Mouse (Mus musculus) cortical plate, adult 2 months (tissue): ENCODE measurements around the gene Akap8.

ENCODE experiments used
- CTCF ChIP-seq: fragments of 200-500 bp; IDR thresholded peaks from 2 replicates; pipeline ENCODE4 v1.5.1; 2011; ENCODE audit warnings: mild to moderate bottlenecking, control low read depth, low read length; ENCODE audit not compliant: insufficient read depth; ENCODE audit errors: extremely low read depth
- POLR2A ChIP-seq: fragments of 200-500 bp; IDR thresholded peaks from 2 replicates; pipeline ENCODE4 v1.6.1; 2011; ENCODE audit warnings: mild to moderate bottlenecking, low read length, control low read depth; ENCODE audit not compliant: insufficient read depth; ENCODE audit errors: extremely low read depth

DNA sequence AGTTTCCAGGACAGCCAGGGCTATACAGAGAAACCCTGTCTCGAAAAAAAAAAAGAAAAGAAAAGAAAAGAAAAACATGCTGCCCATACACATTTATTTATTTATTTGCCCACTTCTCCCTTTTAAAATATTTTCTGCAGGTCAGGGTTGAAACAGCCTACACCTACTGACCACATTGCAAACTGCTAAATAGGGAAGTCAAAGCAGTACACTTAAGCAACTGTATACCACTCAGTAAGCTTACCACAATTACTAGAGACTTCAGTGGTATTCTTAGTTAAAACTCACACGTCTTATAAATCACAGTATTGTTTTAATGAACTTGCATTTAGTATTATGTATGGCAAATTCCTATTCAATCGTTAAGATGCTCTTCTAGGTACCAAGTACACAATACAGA is 40.5 kb downstream of the Akap8 start:
- TF ChIP-seq CTCF (no peak), POLR2A (no peak)
